Mouse (Mus musculus) lung, adult 2 months (tissue): ENCODE measurements around the gene Plp2.

Source experiments
- CTCF ChIP-seq: fragments of 200-500 bp; IDR thresholded peaks from 2 replicates; pipeline ENCODE4 v1.5.1; 2011; ENCODE audit warnings: mild to moderate bottlenecking, low read length, control low read depth; ENCODE audit not compliant: insufficient read depth
- POLR2A ChIP-seq: fragments of 200-500 bp; IDR thresholded peaks from 2 replicates; pipeline ENCODE4 v1.6.1; 2011; ENCODE audit warnings: low read depth, mild to moderate bottlenecking, control low read depth, low read length, borderline replicate concordance; ENCODE audit errors: extremely low read depth

GRCm38 (mm10) chrX:7680864-7681263, 9.7 kb upstream of the Plp2 start, which contains the start of gene Magix:
- TF ChIP-seq CTCF = no peak
- no peak for TF ChIP-seq POLR2A
